Mouse (Mus musculus) adipocyte (in vitro differentiated cells): ENCODE results near the gene Lrrtm4.

Source experiments
- DNase-seq: peaks from one replicate; pipeline ENCODE4 v3.0.0-alpha.2; 2016; ENCODE audit warnings: low spot score

The Lrrtm4 gene

GRCm38 (mm10) chr6:80733416-80733815 lies 714.7 kb downstream of the Lrrtm4 start:
- DNase-seq, result no peak

GRCm38 (mm10) chr6:80750769-80751168 lies 732.1 kb downstream of the Lrrtm4 start:
- no peak for DNase-seq

- no peak for DNase-seq
Observed at GRCm38 (mm10) chr6:80760641-80761204, 742.0 kb downstream of the Lrrtm4 start.

- no peak for DNase-seq
Observed at GRCm38 (mm10) chr6:80786282-80786681, 767.6 kb downstream of the Lrrtm4 start.

DNA sequence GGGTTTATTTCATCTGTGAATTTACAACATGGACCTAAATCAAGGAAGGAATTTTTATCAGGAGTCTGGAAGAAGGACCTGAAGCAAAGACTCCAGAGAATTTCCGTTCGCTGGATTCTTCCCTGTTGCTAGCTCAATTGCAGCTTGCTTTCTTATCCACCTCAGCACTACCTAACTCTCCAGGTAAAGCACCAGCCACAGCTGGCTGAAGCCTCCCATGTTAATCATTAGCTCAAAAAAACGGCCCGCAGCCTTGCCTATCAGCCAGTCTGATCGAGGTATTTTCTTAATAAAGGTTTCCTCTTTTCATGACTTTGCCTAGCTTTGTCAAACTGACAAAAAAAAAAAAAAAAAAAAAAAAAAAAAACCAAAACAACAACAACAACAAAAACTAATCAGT lies 805.1 kb downstream of the Lrrtm4 start:
- no peak for DNase-seq

DNA sequence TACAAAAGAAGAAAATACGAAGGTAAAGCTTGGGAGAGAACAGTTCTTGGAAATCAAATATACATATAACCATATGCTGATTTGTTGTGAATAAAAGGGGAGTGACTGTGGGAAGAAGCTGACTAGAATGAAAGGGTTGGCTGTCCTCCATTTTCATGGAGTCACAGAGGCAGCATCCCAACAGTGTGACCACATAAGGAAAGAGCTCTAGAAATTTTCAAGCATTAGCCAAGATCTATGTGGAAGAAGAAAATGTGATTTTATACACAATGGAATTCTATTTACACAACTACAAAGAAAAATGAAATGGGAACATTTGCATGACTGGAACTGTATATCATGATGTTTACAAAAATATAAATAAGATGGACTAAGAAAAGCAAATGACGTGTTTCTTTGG lies 821.1 kb downstream of the Lrrtm4 start:
- DNase-seq, result no peak

GRCm38 (mm10) chr6:80845294-80845693 lies 826.6 kb downstream of the Lrrtm4 start:
- no peak for DNase-seq

DNA sequence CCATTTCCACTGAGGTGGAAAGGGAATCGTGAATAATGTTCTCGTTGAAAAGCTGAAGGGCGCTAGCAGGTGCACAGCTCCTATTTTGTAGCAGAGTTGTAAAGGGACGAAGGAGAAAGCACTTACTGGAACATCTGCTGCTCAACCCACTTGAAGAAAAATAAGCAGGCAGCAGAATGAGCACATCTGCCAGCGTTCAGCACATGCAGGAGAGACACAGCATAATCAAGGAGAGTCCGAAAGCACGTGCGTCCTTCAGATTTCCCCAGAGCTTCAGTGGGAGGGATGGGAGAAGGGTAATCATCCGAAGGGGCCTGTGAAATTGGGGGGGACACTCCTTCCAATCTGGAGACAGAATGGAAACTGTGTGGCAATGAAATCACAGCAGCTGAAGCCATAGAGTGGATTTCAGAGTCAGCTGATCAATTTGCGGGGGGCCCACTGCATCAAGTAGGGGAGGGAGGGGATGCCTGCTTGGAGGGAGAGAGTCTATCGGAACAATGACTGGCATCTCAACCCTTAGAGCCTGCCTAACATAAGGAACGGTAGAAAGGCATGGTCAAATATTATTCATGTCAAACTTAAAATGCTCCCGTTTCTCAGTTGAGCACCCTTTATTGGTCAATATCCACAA lies 838.4 kb downstream of the Lrrtm4 start:
- DNase-seq, result no peak
